Mouse (Mus musculus) stomach, postnatal 0 days (tissue): ENCODE measurements around the gene Ptpn23. TPM values are rescaled to one million over a fixed set of nuclear protein-coding genes. Genes with fewer than 3 reads are reported as not detected.
"Not testable (repeated sequence)": the region's sequence is repeated elsewhere in the genome, so short reads cannot be mapped to it uniquely, and the experiment has no call there.

ENCODE experiments used
- ATAC-seq: fragments of 200-750 bp; cut with Nextera tagmentation; 2 replicates; pipeline ENCODE4 v1.8.0; 2017; ENCODE audit not compliant: low FRiP score, low TSS enrichment
- DNase-seq: peaks from one replicate; pipeline ENCODE4 v3.0.0-alpha.2; 2016; ENCODE audit warnings: low spot score
- H3K27ac ChIP-seq: fragments of 300-500 bp; sonication (generic); replicated peaks from 2 replicates; pipeline ENCODE4 v1.5.1; 2014; ENCODE audit warnings: mild to moderate bottlenecking, control low read depth
- H3K27me3 ChIP-seq: fragments of 300-500 bp; sonication (generic); 2 replicates; pipeline ENCODE4 v1.6.1; 2014; ENCODE audit warnings: low read length; ENCODE audit not compliant: control insufficient read depth, insufficient read depth
- H3K36me3 ChIP-seq: fragments of 300-500 bp; sonication (generic); 2 replicates; pipeline ENCODE4 v1.6.1; 2014; ENCODE audit warnings: low read length, mixed read lengths; ENCODE audit not compliant: control insufficient read depth, insufficient read depth
- H3K4me1 ChIP-seq: fragments of 300-500 bp; sonication (generic); replicated peaks from 2 replicates; pipeline ENCODE4 v1.6.1; 2014; ENCODE audit warnings: antibody characterized with exemption; ENCODE audit not compliant: control insufficient read depth, insufficient read depth
- H3K4me2 ChIP-seq: fragments of 300-500 bp; sonication (generic); replicated peaks from 2 replicates; pipeline ENCODE4 v1.6.1; 2014; ENCODE audit warnings: low read depth, mild to moderate bottlenecking, control low read depth, moderate library complexity
- H3K4me3 ChIP-seq: fragments of 300-500 bp; sonication (generic); 2 replicates; pipeline ENCODE4 v1.5.1; 2014; ENCODE audit warnings: low read depth, low read length, control low read depth
- H3K9ac ChIP-seq: fragments of 300-500 bp; sonication (generic); 2 replicates; pipeline ENCODE4 v1.6.1; 2014; ENCODE audit warnings: mild to moderate bottlenecking, low read length, control low read depth, mixed read lengths
- H3K9me3 ChIP-seq: fragments of 300-500 bp; sonication (generic); 2 replicates; pipeline ENCODE4 v1.6.1; 2016; ENCODE audit warnings: low read length; ENCODE audit not compliant: control insufficient read depth
- CTCF ChIP-seq: IDR thresholded peaks from 2 replicates; pipeline ENCODE4 v1.5.1; 2016; ENCODE audit warnings: antibody characterized with exemption, low read depth, mild to moderate bottlenecking, moderate library complexity
- EP300 ChIP-seq: optimal IDR thresholded peaks from 2 replicates; pipeline ENCODE3; 2016; ENCODE audit warnings: antibody characterized with exemption
- WGBS: fragments of 180-500 bp; shearing (Covaris S2); extraction: QIAGEN DNeasy Blood & Tissue Kit; methylation state at CpG from one replicate; pipeline ENCODE4 v1.1.7; 2014; 5-methylcytosine and 5-hydroxymethylcytosine counted together
- polyA plus RNA-seq: library from polyadenylated mRNA; unstranded; fragments of >200 nt; fragmentation: Nextera tagmentation; extraction: Ambion mirVana; gene quantifications from 2 replicates; pipeline ENCODE4 v1.2.1, GENCODE M21; 2015

The Ptpn23 gene
- polyA plus RNA-seq, 1 experiment from 2014 or later = 7.8 TPM

GRCm38 (mm10) chr9:110410908-110411887 lies 3.2 kb upstream of the Ptpn23 start:
- Histone ChIP-seq H3K4me2 (no peak overlapping the region), H3K9ac (no peak overlapping the region), H3K27me3 (no peaks in the 10 kb centered on the region), H3K9me3 (no peaks in the 10 kb centered on the region), H3K27ac (no peak overlapping the region), H3K4me3 (no peak overlapping the region), H3K36me3 (no peaks in the 10 kb centered on the region), H3K4me1 (peaks cover 6% of the 10 kb centered on the region; the same call in 1 of the 2 replicates)
- DNase-seq (peak; percentile 89), ATAC-seq (peak; percentile 56)
- WGBS = 19% methylated on average over 6 of the region's 6 CpGs
- TF ChIP-seq CTCF (peak; percentile 92), EP300 (no peak)

- peak; percentile 43 for ATAC-seq
- H3K4me1 ChIP-seq = peaks cover 6% of the 10 kb centered on the region; the same call in 1 of the 2 replicates
- H3K27ac ChIP-seq = peak overlapping the region; percentile 80
- H3K36me3 ChIP-seq = no peaks in the 10 kb centered on the region
- no peaks in the 10 kb centered on the region for H3K9me3 ChIP-seq
- under 1% methylated on average over 40 of the region's 41 CpGs for WGBS
- H3K27me3 ChIP-seq = no peaks in the 10 kb centered on the region
- DNase-seq = no peak
- peak overlapping the region; percentile 84 for H3K9ac ChIP-seq
- TF ChIP-seq CTCF = no peak
- no peak for TF ChIP-seq EP300
- H3K4me3 ChIP-seq = peak overlapping the region; percentile 89
- H3K4me2 ChIP-seq = peak overlapping the region; percentile 90
These were observed 508 bp downstream of the Ptpn23 start for GRCm38 (mm10) chr9:110407311-110408098.

GRCm38 (mm10) chr9:110403240-110403639 lies 4.8 kb downstream of the Ptpn23 start:
- H3K36me3 ChIP-seq, DNase-seq, H3K9me3 ChIP-seq, ATAC-seq, H3K4me2 ChIP-seq, H3K4me3 ChIP-seq, H3K27ac ChIP-seq, H3K9ac ChIP-seq, H3K4me1 ChIP-seq, H3K27me3 ChIP-seq: not testable (repeated sequence)
- peak; percentile 33 for TF ChIP-seq CTCF
- WGBS = 71% methylated on average over 4 of the region's 4 CpGs

- H3K9me3 ChIP-seq = no peaks in the 10 kb centered on the region
- peaks cover 6% of the 10 kb centered on the region; the same call in 1 of the 2 replicates for H3K4me1 ChIP-seq
- H3K27ac ChIP-seq = no peak overlapping the region
- H3K4me3 ChIP-seq = no peak overlapping the region
- 86% methylated on average over 2 of the region's 2 CpGs for WGBS
- no peak overlapping the region for H3K4me2 ChIP-seq
- H3K36me3 ChIP-seq = peaks cover under 1% of the 10 kb centered on the region; the same call in 1 of the 2 replicates
- no peaks in the 10 kb centered on the region for H3K27me3 ChIP-seq
- ATAC-seq (no peak), DNase-seq (no peak)
- no peak overlapping the region for H3K9ac ChIP-seq
- no peak for TF ChIP-seq CTCF
- TF ChIP-seq EP300 = no peak
These were observed 5.3 kb downstream of the Ptpn23 start for GRCm38 (mm10) chr9:110402731-110403130.

GRCm38 (mm10) chr9:110400650-110401049 lies 7.4 kb downstream of the Ptpn23 start:
- Histone ChIP-seq H3K4me3 (no peak overlapping the region), H3K9ac (no peak overlapping the region), H3K9me3 (no peaks in the 10 kb centered on the region), H3K27me3 (no peaks in the 10 kb centered on the region), H3K4me2 (no peak overlapping the region), H3K27ac (peak overlapping the region; percentile 24; the same call in 1 of the 2 replicates), H3K36me3 (peaks cover 9% of the 10 kb centered on the region), H3K4me1 (no peaks in the 10 kb centered on the region)
- ATAC-seq (peak; percentile 89), DNase-seq (peak; percentile 32)
- WGBS = 51% methylated on average over 5 of the region's 5 CpGs
- TF ChIP-seq EP300 (no peak), CTCF (no peak)
